Mouse (Mus musculus): ENCODE measurements around the gene Bbip1. TPM values are rescaled to one million over a fixed set of nuclear protein-coding genes. Genes with fewer than 3 reads are reported as not detected.

Gene Bbip1
- total and polyA plus RNA-seq, 3 experiments, result 38.8 to 95.7 (median 41.0) TPM

DNA sequence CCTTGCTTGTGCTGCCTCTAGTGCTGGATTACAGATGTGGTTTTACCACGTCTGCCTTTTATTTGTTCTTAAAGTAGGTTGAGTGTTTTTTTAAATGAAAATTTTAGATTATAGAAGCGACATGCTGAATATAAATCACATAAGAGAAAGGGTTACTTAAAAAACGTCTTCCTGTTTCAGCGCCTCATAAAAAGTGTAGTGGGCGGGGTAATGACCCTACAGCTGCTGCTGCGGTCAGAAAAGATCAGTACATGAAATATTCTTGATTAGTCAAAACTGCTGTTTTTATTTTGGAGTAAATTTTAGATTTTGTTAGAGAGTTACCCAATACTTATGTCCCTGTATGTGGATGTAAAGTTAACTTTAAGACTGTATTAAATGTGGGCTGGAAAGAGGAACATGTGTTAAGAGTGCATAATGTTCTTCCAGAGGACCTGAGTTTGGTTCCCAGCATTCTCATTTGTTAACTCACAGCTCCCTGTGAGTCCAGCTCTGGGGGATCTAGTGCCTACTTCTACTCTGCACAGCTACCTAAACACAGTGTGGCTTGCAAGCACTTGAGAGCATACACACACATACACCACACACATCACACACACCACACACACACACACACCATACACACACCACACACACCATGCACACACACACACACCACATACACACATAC, 38.3 kb downstream of the Bbip1 start (continued):
- peak; percentile 16 for TF ChIP-seq RAD21 (IDR thresholded peaks at IDR 0.05; ENCODE audit: low read depth, low read length)
- TF ChIP-seq MXI1 (IDR thresholded peaks at IDR 0.05; ENCODE audit: low read depth, low read length), result peak; percentile 50
- 0 out of 2 replicates have a peak, but pooled peaks have one; percentile 21 for TF ChIP-seq MAX (IDR thresholded peaks at IDR 0.05; ENCODE audit: low read length)
- peak; percentile 84 for TF ChIP-seq SIN3A (IDR thresholded peaks at IDR 0.05; ENCODE audit: low read length)
- TF ChIP-seq CTCF (conservative IDR thresholded peaks at IDR 0.05 in 1 of 2, IDR thresholded peaks at IDR 0.05 in 1 of 2; ENCODE audit: low read depth in 2 of 2, low read length in 2 of 2), result peak in 1 of 2 experiments; percentile 37; a peak in 2 of 4 replicates

DNA sequence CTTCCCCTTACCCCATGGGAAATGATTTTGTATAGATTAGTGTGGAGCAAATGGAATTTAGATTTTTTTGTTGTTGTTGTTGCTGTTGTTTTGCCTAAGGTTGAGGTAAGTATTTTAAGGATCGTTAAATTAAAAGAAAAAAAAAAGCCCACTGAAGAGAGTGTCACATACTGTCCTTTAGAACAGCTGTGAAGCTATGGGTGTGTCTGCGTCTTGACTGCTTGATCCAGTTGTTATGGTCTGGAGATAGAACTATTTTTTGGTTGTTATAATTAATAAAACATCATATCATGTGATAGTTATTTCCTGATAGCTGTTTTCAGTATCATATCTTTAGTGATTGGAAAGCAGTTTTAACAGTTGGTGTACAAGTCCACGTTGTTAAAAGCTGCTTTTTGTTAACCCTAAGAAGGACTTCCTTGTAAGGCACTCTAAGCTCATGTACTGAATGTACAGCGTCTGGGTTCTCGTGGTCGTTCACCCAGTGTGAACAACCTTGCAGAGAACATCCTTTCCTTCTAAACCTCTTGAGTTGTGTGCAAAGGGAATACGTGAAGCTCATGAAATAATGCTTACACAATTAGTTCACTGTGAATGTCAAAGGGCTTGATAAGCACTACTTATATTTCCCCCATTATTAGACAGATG, 39.5 kb downstream of the Bbip1 start:
- H3K9ac ChIP-seq (ENCODE audit: insufficient read depth, low read depth), result peak overlapping the region; percentile 86; the same call in 1 of the 2 replicates
- peak overlapping the region; percentile 93 for H3K4me2 ChIP-seq (ENCODE audit: insufficient read depth, low read depth, poor library complexity, severe bottlenecking)
- peak overlapping the region; percentile 52 to 97 (median 93) for H3K4me3 ChIP-seq (replicated peaks in 1 of 3; ENCODE audit: low read depth in 2 of 3, low read length in 2 of 3, poor library complexity in 1 of 3)
- H3K9me3 ChIP-seq (replicated peaks; ENCODE audit: low read length), result no peaks in the 10 kb centered on the region
- H3K79me2 ChIP-seq (replicated peaks; ENCODE audit: control insufficient read depth, extremely low read depth, insufficient read depth, poor library complexity, severe bottlenecking), result peaks cover 18% of the 10 kb centered on the region; the same call in 1 of the 2 replicates
- H3K27ac ChIP-seq (ENCODE audit: insufficient read depth, low read depth), result no peak overlapping the region
- H3K36me3 ChIP-seq (replicated peaks in 1 of 2; ENCODE audit: control insufficient read depth in 1 of 2, insufficient read depth in 1 of 2, low read length in 1 of 2), result peaks cover 8 to 15% of the 10 kb centered on the region in 2 experiments
- TF ChIP-seq PAX5 (IDR thresholded peaks at IDR 0.05; ENCODE audit: low read length) (no peak), GABPA (IDR thresholded peaks at IDR 0.05; ENCODE audit: insufficient replicate concordance, low read depth, low read length) (no peak), JUND (conservative IDR thresholded peaks at IDR 0.05; ENCODE audit: low read depth, low read length) (no peak), BHLHE40 (IDR thresholded peaks at IDR 0.05; ENCODE audit: low read depth, low read length) (no peak), MAX (IDR thresholded peaks at IDR 0.05; ENCODE audit: low read length) (no peak), E2F4 (IDR thresholded peaks at IDR 0.05; ENCODE audit: insufficient replicate concordance, low read depth, low read length) (no peak), NELFE (IDR thresholded peaks at IDR 0.05; ENCODE audit: low read depth, low read length) (no peak), POLR2AphosphoS2 (IDR thresholded peaks at IDR 0.05; ENCODE audit: low read depth, low read length) (no peak), ZNF384 (IDR thresholded peaks at IDR 0.05; ENCODE audit: low read depth, low read length) (no peak)
- peaks cover 16 to 52% of the 10 kb centered on the region in 2 experiments for H3K4me1 ChIP-seq (ENCODE audit: control insufficient read depth in 1 of 2, insufficient read depth in 2 of 2)
- DNase-seq (ENCODE audit: extremely low read depth), result no peak
- in situ Hi-C loops (cut with MboI; ENCODE audit: low pct_ligation_motif_present, low pct_unique_long_range_greater_than_20kb, low sequenced_read_pairs), result loop anchor here (5.0 kb wide), 1 partner anchor 58 kb away; no protein-coding TSS in a partner anchor
- H3K27me3 ChIP-seq (replicated peaks), result no peaks in the 10 kb centered on the region
- dilution Hi-C loops (cut with MboI; ENCODE audit: extremely low pct_ligation_motif_present, extremely low pct_unique_long_range_greater_than_20kb, low sequenced_read_pairs), result no loop called here

DNA sequence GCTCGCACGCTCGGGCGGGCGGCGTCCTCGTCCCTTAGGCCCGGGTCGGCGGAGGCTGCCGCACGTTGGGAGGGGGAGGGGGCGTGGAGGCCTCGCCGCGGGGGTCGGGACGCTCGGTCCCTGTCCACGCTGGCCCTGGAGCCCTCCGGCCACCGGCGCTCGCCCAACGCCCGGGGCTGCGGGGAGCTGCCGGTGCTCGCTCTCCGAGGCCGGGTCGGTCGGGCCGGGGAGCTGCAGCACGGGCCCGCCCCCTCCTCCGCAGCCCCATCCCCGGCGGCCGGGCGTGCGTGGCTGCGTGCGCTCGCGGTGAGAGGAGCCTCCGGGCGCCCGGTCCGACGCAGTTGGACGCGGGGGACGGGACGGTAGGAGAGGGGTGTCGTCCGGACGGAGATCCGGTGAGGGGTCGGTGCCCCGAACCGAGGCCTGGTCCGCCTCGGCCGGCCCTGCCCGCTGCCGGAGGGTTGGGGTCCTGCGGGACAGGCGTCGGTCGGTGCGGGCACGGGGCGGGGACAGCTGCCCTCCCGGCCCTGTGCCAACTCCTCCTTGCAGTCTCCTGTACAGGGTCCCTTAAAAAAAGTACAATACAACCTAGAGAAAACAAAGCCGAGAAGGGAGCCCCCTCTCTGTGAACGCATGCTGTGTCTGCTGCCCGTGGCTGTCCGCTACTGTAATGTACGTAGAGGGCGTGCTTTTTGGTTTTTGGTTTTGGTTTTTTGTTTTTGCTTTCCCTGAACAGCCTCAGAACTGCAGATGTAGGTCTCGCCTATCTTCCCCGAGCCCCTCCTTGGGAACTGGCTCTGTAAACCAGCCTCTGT, 40.7 kb downstream of the Bbip1 start:
- Histone ChIP-seq H3K4me2 (ENCODE audit: insufficient read depth, low read depth, poor library complexity, severe bottlenecking) (peak overlapping the region; percentile 19; the same call in 1 of the 2 replicates), H3K4me3 (replicated peaks in 1 of 3; ENCODE audit: low read depth in 2 of 3, low read length in 2 of 3, poor library complexity in 1 of 3) (peak overlapping the region; percentile 52 to 97 (median 93)), H3K36me3 (replicated peaks in 1 of 2; ENCODE audit: control insufficient read depth in 1 of 2, insufficient read depth in 1 of 2, low read length in 1 of 2) (peaks cover 8% of the 10 kb centered on the region in 2 experiments), H3K4me1 (ENCODE audit: control insufficient read depth in 1 of 2, insufficient read depth in 2 of 2) (peaks cover 16 to 64% of the 10 kb centered on the region in 2 experiments), H3K9ac (ENCODE audit: insufficient read depth, low read depth) (peak overlapping the region; percentile 86), H3K9me3 (replicated peaks; ENCODE audit: low read length) (no peaks in the 10 kb centered on the region), H3K27ac (ENCODE audit: insufficient read depth, low read depth) (peak overlapping the region; percentile 75), H3K79me2 (replicated peaks; ENCODE audit: control insufficient read depth, extremely low read depth, insufficient read depth, poor library complexity, severe bottlenecking) (peaks cover 18% of the 10 kb centered on the region; the same call in 1 of the 2 replicates), H3K27me3 (replicated peaks) (no peaks in the 10 kb centered on the region)
- in situ Hi-C loops (cut with MboI; ENCODE audit: low pct_ligation_motif_present, low pct_unique_long_range_greater_than_20kb, low sequenced_read_pairs) (no loop called here), dilution Hi-C loops (cut with MboI; ENCODE audit: extremely low pct_ligation_motif_present, extremely low pct_unique_long_range_greater_than_20kb, low sequenced_read_pairs) (no loop called here)
- peak; percentile 65 for DNase-seq (ENCODE audit: extremely low read depth)
- TF ChIP-seq MAX (IDR thresholded peaks at IDR 0.05; ENCODE audit: low read length) (peak; percentile 75; the same call in 1 of the 2 replicates), CTCF (conservative IDR thresholded peaks at IDR 0.05 in 1 of 2, IDR thresholded peaks at IDR 0.05 in 1 of 2; ENCODE audit: low read depth in 2 of 2, low read length in 2 of 2) (peak in 1 of 2 experiments; percentile 78; a peak in 2 of 4 replicates), KAT2A (IDR thresholded peaks at IDR 0.05; ENCODE audit: insufficient replicate concordance, low read length) (no peak), SMC3 (IDR thresholded peaks at IDR 0.05; ENCODE audit: low read depth, low read length) (peak; percentile 61), IRF4 (IDR thresholded peaks at IDR 0.05; ENCODE audit: low read depth, low read length) (no peak; the same call in 1 of the 2 replicates), ELF1 (IDR thresholded peaks at IDR 0.05; ENCODE audit: low read depth, low read length) (no peak), SIN3A (IDR thresholded peaks at IDR 0.05; ENCODE audit: low read length) (peak; percentile 92), MEF2A (IDR thresholded peaks at IDR 0.05; ENCODE audit: borderline replicate concordance, low read depth, low read length) (0 out of 2 replicates have a peak, but pooled peaks have one; percentile 43), NELFE (IDR thresholded peaks at IDR 0.05; ENCODE audit: low read depth, low read length) (no peak), BHLHE40 (IDR thresholded peaks at IDR 0.05; ENCODE audit: low read depth, low read length) (0 out of 2 replicates have a peak, but pooled peaks have one; percentile 31), TCF12 (IDR thresholded peaks at IDR 0.05; ENCODE audit: low read depth, low read length) (peak; percentile 29; the same call in 1 of the 2 replicates), RCOR1 (conservative IDR thresholded peaks at IDR 0.05; ENCODE audit: low read depth, low read length) (no peak), TBP (conservative IDR thresholded peaks at IDR 0.05; ENCODE audit: low read depth, low read length) (no peak), HCFC1 (IDR thresholded peaks at IDR 0.05; ENCODE audit: low read depth, low read length) (no peak), ZMIZ1 (IDR thresholded peaks at IDR 0.05; ENCODE audit: low read depth, low read length) (no peak), ZNF384 (IDR thresholded peaks at IDR 0.05; ENCODE audit: low read depth, low read length) (peak; percentile 21; the same call in 1 of the 2 replicates)

Measured in CH12.LX (cell line).